Mouse (Mus musculus) neural tube, embryonic 11.5 days (tissue): ENCODE results near the gene Mtrr. TPM values are rescaled to one million over a fixed set of nuclear protein-coding genes. Genes with fewer than 3 reads are reported as not detected.
A peak's percentile ranks its signal among the peaks of the same experiment; 100 is the strongest.

Experiments used
- ATAC-seq: fragments of 200-750 bp; cut with Nextera tagmentation; 2 replicates; pipeline ENCODE4 v1.8.0; 2017; ENCODE audit warnings: moderate number of reproducible peaks, mild to moderate bottlenecking, moderate TSS enrichment, moderate library complexity; ENCODE audit not compliant: insufficient read depth, low FRiP score, low TSS enrichment
- DNase-seq: peaks from one replicate; pipeline ENCODE4 v3.0.0-alpha.2; 2015; ENCODE audit warnings: low spot score
- H3K27ac ChIP-seq: fragments of 300-500 bp; sonication (generic); 2 replicates; pipeline ENCODE4 v1.5.1; 2014; ENCODE audit warnings: low read depth, mild to moderate bottlenecking, low read length
- H3K27me3 ChIP-seq: fragments of 300-500 bp; sonication (generic); 2 replicates; pipeline ENCODE4 v1.6.1; 2014; ENCODE audit warnings: mild to moderate bottlenecking, low read length, mixed read lengths; ENCODE audit not compliant: control insufficient read depth, insufficient read depth
- H3K36me3 ChIP-seq: fragments of 300-500 bp; sonication (generic); 2 replicates; pipeline ENCODE4 v1.6.1; 2014; ENCODE audit warnings: mild to moderate bottlenecking, low read length, moderate library complexity, mixed read lengths; ENCODE audit not compliant: control insufficient read depth, insufficient read depth
- H3K4me1 ChIP-seq: fragments of 300-500 bp; sonication (generic); 2 replicates; pipeline ENCODE4 v1.6.1; 2014; ENCODE audit warnings: low read length, mixed read lengths; ENCODE audit not compliant: control insufficient read depth, insufficient read depth
- H3K4me2 ChIP-seq: fragments of 300-500 bp; sonication (generic); 2 replicates; pipeline ENCODE4 v1.6.1; 2014; ENCODE audit warnings: low read depth, mild to moderate bottlenecking, moderate library complexity
- H3K4me3 ChIP-seq: fragments of 300-500 bp; sonication (generic); 2 replicates; pipeline ENCODE4 v1.5.1; 2014; ENCODE audit warnings: low read depth, low read length
- H3K9ac ChIP-seq: fragments of 300-500 bp; sonication (generic); 2 replicates; pipeline ENCODE4 v1.6.1; 2014; ENCODE audit warnings: mild to moderate bottlenecking, low read length
- H3K9me3 ChIP-seq: fragments of 300-500 bp; sonication (generic); 2 replicates; pipeline ENCODE4 v1.6.1; 2016; ENCODE audit warnings: low read length; ENCODE audit not compliant: control insufficient read depth
- WGBS: fragments of 180-500 bp; shearing (Covaris S2); extraction: QIAGEN DNeasy Blood & Tissue Kit; methylation state at CpG from one replicate; pipeline ENCODE4 v1.1.7; 2014; 5-methylcytosine and 5-hydroxymethylcytosine counted together
- polyA plus RNA-seq: library from polyadenylated mRNA; unstranded; fragments of >200 nt; fragmentation: Nextera tagmentation; extraction: Ambion mirVana; gene quantifications from 2 replicates; pipeline ENCODE4 v1.2.1, GENCODE M21; 2014

The Mtrr gene
- polyA plus RNA-seq: 16.9 and 21.3 TPM in 2 replicates

DNA sequence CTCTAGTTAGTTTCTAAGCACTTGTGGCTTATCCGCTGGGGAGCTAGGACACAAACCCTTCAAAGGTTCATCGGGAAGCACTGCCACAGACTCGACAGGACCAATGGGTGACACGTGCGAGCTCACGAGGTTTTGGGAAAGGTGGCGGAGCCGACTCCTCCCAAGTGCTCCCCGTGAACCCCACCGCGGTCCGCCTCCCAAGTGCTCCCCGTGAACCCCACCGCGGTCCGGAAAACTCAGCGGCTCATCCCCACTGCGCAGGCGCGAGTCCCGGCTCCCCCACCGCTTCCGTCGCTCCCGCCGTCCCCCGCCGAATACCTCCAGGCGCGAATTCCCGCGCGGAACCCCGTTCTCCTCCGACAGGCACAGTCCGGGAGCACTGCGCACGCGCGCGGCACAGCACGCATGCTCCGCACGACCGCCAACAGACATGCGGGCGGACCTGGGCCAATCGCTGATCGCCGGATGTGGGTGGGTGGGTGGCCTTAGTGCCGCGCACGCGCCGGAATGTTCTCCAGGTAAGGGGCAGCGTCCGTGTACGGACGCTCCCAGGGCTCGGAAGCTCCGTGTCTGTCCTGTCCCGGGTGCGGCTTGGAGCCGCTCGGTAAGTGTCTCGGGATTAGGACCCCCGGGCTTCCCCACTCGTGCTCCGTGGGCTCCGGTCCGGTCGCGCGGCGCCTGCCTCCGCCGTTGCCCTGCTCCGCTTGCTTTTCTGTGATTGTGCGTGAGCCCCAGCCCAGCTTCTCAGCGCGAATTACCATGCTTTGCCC lies at the start of gene Mtrr, which contains the start of gene Fastkd3:
Mtrr (minus strand) TSS at position 403 of the 770 bp plus-strand sequence.
Fastkd3 (plus strand) TSS at position 488 of the 770 bp plus-strand sequence.
- WGBS: under 1% methylated on average over 77 of the region's 81 CpGs
- Histone ChIP-seq H3K36me3 (peaks cover 8% of the 10 kb centered on the region; the same call in 1 of the 2 replicates), H3K27me3 (no peaks in the 10 kb centered on the region)

DNA sequence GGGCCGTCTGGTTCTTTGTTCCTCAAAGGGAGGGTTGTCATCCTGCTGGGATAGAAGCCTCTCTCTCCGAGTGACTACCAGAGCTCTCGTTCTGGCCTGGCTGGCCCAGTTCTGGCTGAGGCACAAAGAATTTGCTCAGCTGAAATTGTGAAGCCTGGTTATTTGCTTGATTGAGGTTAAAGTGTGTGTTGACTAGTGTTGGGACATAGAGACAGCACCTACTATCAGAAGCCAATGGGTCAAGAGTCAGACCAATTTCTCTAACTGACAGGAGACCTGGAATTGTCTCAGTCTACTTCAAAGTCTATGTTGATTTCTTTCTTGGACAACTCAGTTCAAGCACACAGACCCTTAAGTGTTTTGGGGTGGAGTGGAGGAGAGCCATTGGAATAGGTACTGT lies 45.1 kb upstream of the Mtrr start:
- ATAC-seq (no peak), DNase-seq (no peak)
- H3K9ac ChIP-seq: no peak overlapping the region
- H3K36me3 ChIP-seq: no peaks in the 10 kb centered on the region
- H3K4me3 ChIP-seq: no peak overlapping the region
- WGBS: 80% methylated on average over 3 of the region's 3 CpGs
- H3K9me3 ChIP-seq: no peaks in the 10 kb centered on the region
- no peaks in the 10 kb centered on the region for H3K4me1 ChIP-seq
- no peak overlapping the region for H3K27ac ChIP-seq
- no peak overlapping the region for H3K4me2 ChIP-seq
- H3K27me3 ChIP-seq: no peaks in the 10 kb centered on the region

More for the DNA sequence above, at the start of gene Mtrr, which contains the start of gene Fastkd3:
- ATAC-seq (peak; percentile 99), DNase-seq (peak; percentile 99)
- H3K4me1 ChIP-seq: 0 out of 2 replicates have a peak, but pooled peaks cover 2% of the 10 kb centered on the region
- peak within 1 kb of the TSS; percentile 68 for H3K9ac ChIP-seq
- H3K27ac ChIP-seq: 0 out of 2 replicates have a peak within 1 kb of the TSS, but pooled peaks have one; percentile 21
- peak within 1 kb of the TSS; percentile 72 for H3K4me3 ChIP-seq
- no peaks in the 10 kb centered on the region for H3K9me3 ChIP-seq
- H3K4me2 ChIP-seq: peak within 1 kb of the TSS; percentile 52

- Histone ChIP-seq H3K36me3 (no peaks in the 10 kb centered on the region), H3K27ac (no peak overlapping the region), H3K27me3 (no peaks in the 10 kb centered on the region), H3K9ac (no peak overlapping the region), H3K9me3 (no peaks in the 10 kb centered on the region), H3K4me3 (no peak overlapping the region), H3K4me2 (no peak overlapping the region), H3K4me1 (no peaks in the 10 kb centered on the region)
- ATAC-seq: no peak
- WGBS: 65% methylated on average over 6 of the region's 6 CpGs
- no peak for DNase-seq
Measured at GRCm38 (mm10) chr13:68622792-68623191, 40.8 kb upstream of the Mtrr start.

- DNase-seq: no peak
- 59% methylated on average over 21 of the region's 21 CpGs for WGBS
- Histone ChIP-seq H3K9ac (no peak overlapping the region), H3K36me3 (no peaks in the 10 kb centered on the region), H3K4me2 (peak overlapping the region; percentile 9; the same call in 1 of the 2 replicates), H3K4me3 (no peak overlapping the region), H3K27ac (no peak overlapping the region), H3K27me3 (no peaks in the 10 kb centered on the region), H3K4me1 (0 out of 2 replicates have a peak, but pooled peaks cover under 1% of the 10 kb centered on the region), H3K9me3 (no peaks in the 10 kb centered on the region)
- no peak for ATAC-seq
Measured at GRCm38 (mm10) chr13:68607652-68608405, 25.9 kb upstream of the Mtrr start.

DNA sequence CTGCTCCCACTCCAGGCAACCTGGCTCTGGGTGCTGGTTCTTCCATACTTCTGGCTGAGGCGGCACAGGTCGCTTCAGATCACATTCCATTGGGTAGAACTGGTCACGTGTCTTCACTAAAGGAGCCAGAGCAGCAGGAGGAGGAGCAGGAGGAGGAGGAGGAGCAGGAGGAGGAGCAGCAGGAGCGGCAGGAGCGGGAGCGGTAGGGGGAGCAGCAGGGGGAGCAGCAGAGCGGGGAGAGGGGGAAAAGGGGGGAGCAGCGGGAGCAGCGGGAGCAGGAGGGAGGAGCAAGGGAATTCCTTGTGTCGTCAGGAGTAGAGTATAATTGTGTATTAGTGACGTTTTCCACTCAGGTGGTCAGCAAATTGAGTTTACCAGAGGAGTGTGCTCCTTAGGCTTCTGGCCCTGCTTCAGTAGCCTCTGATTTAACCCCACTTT lies 23.8 kb upstream of the Mtrr start:
- peak; percentile 69 for ATAC-seq
- no peak overlapping the region for H3K27ac ChIP-seq

DNA sequence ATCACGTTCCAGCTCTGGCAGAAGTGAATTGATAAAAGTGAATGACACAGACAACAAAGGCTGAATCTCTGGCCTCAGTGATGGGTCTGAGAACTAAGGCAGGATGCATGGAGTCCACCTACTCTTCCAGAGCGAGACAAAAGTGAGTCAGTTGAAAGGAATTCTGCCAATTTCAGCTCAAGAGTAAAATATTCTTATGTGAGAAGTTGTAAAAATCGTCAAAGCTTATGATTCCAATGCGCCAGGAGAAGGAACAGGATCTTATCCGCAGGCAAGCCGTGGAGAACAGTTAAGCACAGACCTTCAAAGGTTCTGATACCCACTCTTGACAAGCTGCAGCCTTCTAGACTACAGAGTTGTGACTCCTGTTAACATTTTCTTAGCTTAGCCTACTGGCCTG lies 21.1 kb upstream of the Mtrr start:
- no peaks in the 10 kb centered on the region for H3K27me3 ChIP-seq
- H3K27ac ChIP-seq: no peak overlapping the region
- H3K36me3 ChIP-seq: no peaks in the 10 kb centered on the region
- no peak overlapping the region for H3K9ac ChIP-seq
- 82% methylated on average over 6 of the region's 6 CpGs for WGBS
- DNase-seq (no peak), ATAC-seq (no peak)
- H3K9me3 ChIP-seq: no peaks in the 10 kb centered on the region
- no peak overlapping the region for H3K4me2 ChIP-seq
- no peak overlapping the region for H3K4me3 ChIP-seq
- no peaks in the 10 kb centered on the region for H3K4me1 ChIP-seq

More for the DNA sequence above, 23.8 kb upstream of the Mtrr start:
- DNase-seq: peak; percentile 32
- Histone ChIP-seq H3K36me3 (no peaks in the 10 kb centered on the region), H3K4me1 (no peaks in the 10 kb centered on the region), H3K27me3 (no peaks in the 10 kb centered on the region), H3K4me2 (peak overlapping the region; percentile 29), H3K9me3 (no peaks in the 10 kb centered on the region), H3K9ac (no peak overlapping the region), H3K4me3 (peak overlapping the region; percentile 15; the same call in 1 of the 2 replicates)
- 3% methylated on average over 10 of the region's 11 CpGs for WGBS

DNA sequence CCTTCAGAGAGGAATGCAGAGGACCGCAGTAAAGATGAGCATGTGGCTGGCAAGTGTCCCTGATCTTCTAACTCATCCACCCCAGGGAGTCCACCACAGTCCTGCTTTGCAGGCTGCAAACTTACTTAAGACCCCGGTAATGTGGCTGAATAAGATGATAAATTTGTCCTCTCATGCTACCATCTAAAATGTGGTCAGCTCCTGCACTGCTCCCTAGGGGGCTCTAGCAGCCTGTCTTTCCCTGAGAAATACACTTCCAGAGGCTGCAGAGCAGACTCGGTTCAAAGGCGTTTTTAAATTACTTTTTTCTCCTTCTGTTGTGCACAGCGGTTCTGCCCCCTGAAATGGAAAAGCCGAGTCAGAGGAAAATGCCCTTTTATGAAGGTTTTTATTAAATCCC lies 19.2 kb upstream of the Mtrr start:
- no peaks in the 10 kb centered on the region for H3K9me3 ChIP-seq
- H3K27ac ChIP-seq: no peak overlapping the region
- no peak; the same call in 1 of the 2 replicates for ATAC-seq
- H3K27me3 ChIP-seq: no peaks in the 10 kb centered on the region
- H3K4me1 ChIP-seq: no peaks in the 10 kb centered on the region
- H3K9ac ChIP-seq: no peak overlapping the region
- H3K36me3 ChIP-seq: no peaks in the 10 kb centered on the region
- no peak overlapping the region for H3K4me3 ChIP-seq
- WGBS: 14% methylated on average over 6 of the region's 6 CpGs
- DNase-seq: peak; percentile 40
- no peak overlapping the region for H3K4me2 ChIP-seq

- DNase-seq: no peak
Measured at GRCm38 (mm10) chr13:68598953-68599352, 17.0 kb upstream of the Mtrr start.

More at GRCm38 (mm10) chr13:68598953-68599352, 17.0 kb upstream of the Mtrr start:
- Histone ChIP-seq H3K36me3 (no peaks in the 10 kb centered on the region), H3K27ac (no peak overlapping the region), H3K4me1 (no peaks in the 10 kb centered on the region), H3K9me3 (no peaks in the 10 kb centered on the region), H3K9ac (no peak overlapping the region), H3K4me3 (no peak overlapping the region), H3K27me3 (no peaks in the 10 kb centered on the region), H3K4me2 (no peak overlapping the region)
- ATAC-seq: no peak
